Mouse (Mus musculus) urinary bladder, postnatal 36 days (tissue): ENCODE results near the gene Serpinc1.
"Not testable (repeated sequence)": the region's sequence is repeated elsewhere in the genome, so short reads cannot be mapped to it uniquely, and the experiment has no call there.

ENCODE experiments used
- DNase-seq, 2 experiments: peaks; one replicate each; pipeline ENCODE4 v3.0.0; 2022; ENCODE audit warnings: low spot score in 2 of 2, mixed read lengths in 1 of 2

The Serpinc1 gene

GRCm38 (mm10) chr1:161020051-161020450 lies 41.7 kb downstream of the Serpinc1 start:
- no peak for DNase-seq

DNA sequence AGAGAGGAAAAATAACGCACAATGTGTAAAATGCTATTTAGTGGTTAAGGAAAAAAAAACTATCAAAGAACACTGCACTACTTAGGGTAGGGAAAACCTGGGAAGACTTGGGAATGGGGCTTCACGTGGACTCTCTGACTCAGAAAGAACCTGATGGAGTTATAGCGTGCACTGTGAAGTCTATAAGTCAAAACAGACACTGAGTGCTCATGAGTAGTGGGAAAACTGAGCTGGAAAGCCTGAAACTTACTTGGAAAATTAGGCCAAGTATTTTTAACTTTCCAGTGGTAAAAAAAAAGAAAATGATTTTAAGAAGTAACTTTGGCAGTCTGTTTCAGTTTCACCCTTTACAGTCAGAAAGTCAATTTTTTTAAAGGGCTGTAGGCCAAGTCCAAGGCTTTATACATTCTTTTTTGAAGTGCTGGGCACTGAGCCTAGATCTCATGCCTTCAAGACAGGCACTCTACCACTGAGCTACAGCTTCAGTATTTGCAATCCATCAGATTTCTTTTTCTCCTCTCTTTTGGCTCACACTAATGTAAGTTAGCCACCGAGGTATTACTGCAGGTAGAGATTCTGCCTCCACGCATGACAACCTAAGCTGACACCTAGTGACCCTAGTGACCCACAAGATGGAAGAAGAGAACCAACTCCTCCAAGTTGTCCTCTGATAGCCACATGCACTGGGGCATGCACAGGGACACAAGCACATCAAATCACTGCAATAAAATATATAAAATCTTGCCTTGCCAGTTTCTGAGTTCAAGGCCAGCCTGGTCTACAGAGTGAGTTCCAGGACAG lies 47.2 kb downstream of the Serpinc1 start:
- no peak for DNase-seq

GRCm38 (mm10) chr1:161027196-161027595 lies 48.8 kb downstream of the Serpinc1 start:
- no peak for DNase-seq

- DNase-seq, result not testable (repeated sequence)
Observed at GRCm38 (mm10) chr1:161028427-161028826, 50.0 kb downstream of the Serpinc1 start.

- DNase-seq, result no peak
Observed at GRCm38 (mm10) chr1:161030058-161030457, 51.7 kb downstream of the Serpinc1 start.

DNA sequence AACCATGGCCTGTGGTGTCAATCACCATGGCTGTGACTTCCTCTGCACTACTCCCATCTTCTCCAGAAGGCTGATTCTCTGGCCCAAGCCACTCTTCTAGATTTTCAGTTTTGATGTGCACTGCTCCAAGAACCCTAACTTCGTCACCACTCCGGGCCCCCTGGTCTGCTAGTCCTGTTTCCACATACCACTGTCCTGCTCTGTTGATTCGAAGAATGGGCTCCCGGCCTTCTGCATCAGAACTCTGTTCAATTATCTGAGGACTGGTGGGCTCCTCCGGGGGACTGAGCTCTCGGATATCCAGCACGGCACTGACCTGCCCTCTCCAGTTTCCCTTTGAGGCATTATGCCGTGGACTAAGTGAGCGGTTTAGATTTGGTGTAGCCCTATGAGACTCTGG lies 53.5 kb downstream of the Serpinc1 start:
- DNase-seq, result no peak

GRCm38 (mm10) chr1:161032345-161032744 lies 54.0 kb downstream of the Serpinc1 start:
- no peak for DNase-seq

- no peak for DNase-seq
Observed at GRCm38 (mm10) chr1:161033856-161034434, 55.6 kb downstream of the Serpinc1 start.

GRCm38 (mm10) chr1:161034435-161035280 lies 56.3 kb downstream of the Serpinc1 start, which contains the start of gene Zbtb37:
Zbtb37 (minus strand) TSS chr1:161034849.
- peak; percentile 96 to 98 for DNase-seq

DNA sequence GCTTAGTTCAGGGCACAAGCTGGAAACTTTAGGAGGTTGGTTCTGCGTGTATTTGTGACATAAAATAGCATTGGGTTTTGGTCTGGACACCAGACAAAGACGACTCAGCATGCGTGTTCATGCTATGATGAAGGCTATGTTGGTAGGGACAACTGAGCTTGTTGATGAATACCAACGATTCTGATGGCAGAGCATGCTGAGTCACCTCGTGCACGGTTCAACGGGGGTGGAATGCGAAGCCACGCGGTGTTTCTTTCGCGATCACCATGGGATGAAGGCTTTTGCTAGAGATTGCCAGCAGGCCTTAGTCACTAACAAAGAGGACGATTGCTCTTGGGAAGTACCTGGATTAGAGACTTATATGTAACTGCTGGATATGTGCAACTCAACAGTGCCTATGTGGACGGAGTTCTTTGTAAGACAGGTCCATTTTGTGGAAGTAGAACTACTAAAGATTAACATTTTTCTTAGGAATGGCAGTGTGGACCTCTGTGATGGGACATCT lies 56.9 kb downstream of the Serpinc1 start:
- DNase-seq, result peak in 1 of 2 experiments; percentile 11

GRCm38 (mm10) chr1:161035786-161036404 lies 57.5 kb downstream of the Serpinc1 start:
- no peak for DNase-seq

- no peak for DNase-seq
Observed at GRCm38 (mm10) chr1:161036411-161036841, 58.0 kb downstream of the Serpinc1 start.

DNA sequence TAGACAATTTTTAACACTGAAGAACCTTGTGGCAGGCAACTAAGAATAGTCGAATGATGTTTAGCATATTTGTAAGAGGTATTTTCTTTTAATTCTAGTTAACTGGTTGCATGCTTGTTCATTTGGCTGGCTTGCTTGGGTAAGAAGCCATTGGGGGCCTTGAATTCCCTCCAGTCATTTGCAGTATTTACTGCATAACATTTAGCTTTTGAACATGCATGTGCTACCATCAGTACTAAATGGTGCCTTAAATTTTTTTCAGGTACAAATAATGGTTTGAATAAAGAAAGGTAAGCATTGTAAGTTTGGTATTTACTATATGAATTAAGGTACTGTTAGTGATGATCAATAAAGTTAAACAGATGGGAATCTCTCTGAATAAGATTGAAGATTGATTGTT lies 58.6 kb downstream of the Serpinc1 start:
- no peak for DNase-seq

- no peak for DNase-seq
Observed at GRCm38 (mm10) chr1:161037599-161037998, 59.2 kb downstream of the Serpinc1 start.

DNA sequence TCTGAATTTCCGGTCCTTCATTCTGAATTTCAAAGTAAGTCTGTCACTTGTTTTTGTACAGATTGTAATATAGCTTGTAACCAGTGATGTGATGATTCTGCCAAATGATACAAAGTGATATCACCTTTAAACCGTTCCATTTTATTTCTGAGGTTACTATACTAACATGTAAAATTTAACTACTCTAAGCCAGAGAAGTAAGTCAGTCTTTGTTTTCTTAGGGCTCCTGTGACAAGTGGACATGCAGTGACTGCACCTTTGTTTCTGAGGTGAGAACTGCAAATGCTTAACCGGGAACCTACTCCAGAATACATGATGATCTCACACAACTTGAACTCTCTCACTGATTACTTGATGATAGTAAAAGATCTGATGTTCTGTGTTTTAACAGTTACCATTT lies 59.6 kb downstream of the Serpinc1 start:
- no peak for DNase-seq

GRCm38 (mm10) chr1:161038968-161039721 lies 60.8 kb downstream of the Serpinc1 start:
- DNase-seq, result no peak

DNA sequence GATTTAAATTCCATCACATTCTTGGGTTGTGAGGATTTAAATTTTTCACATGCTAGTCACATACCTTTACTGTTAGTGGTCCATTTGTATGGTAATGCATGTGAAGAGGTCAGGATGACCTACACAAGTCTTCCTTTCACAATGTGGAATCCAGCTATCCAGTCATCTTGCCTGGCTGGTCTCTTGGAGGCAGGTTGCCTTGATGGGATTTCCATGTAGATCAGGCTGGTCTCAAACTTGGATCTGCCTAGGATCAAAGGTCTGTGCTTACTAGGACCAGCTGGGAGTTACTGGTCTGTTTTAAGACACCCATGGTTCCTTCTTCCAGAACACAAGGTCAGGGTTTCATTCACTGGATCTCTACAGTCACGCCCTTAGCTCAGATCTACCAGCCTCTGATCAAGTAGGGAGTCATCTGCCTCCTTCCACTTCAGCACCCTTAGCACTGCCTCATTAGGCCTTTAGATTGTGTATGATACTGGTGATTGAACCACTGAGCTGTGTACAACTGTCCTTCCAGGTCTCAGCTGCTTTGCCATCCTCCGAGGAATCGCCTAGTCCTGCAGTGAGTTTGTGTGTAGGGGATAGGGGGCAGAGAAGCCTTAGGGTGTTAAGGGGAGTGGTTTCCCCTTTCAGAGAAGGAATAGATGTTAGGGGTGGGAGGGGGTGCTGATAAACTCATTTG lies 61.5 kb downstream of the Serpinc1 start:
- no peak for DNase-seq

DNA sequence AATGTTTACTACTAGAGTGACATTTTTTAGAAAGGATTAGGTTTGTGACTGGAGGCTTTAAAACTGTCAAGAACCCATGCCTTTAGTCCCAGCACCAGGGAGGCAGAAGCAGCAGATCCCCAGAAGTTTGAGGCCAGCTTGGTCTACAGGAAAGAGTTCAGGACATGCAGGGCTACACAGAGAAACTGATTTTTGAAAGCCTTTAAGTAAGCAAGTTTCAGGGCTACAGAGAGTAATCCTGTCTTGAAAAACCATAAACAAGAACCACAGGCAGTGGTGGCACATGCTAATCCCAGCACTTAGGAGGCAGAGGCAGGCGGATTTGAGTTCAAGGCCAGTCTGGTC lies 62.0 kb downstream of the Serpinc1 start:
- DNase-seq, result no peak

DNA sequence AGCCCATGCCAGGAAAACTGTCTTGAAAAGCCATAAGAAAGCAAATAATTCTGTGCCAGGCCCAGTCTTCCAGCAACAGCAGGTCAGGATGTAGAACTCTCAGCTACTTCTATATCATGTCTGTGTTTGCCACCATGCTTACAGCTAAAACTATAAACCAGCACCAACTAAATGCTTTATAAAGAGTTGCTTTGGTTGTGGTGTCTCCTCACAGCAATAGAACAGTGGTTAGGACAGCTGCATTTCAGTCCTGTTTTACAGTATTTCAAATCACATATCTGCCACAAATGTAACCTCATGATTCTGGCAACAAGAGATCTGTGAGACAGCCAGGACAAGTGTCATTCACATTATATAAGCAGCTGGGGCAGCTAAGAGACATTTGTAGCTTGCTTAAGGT lies 62.5 kb downstream of the Serpinc1 start:
- no peak for DNase-seq

DNA sequence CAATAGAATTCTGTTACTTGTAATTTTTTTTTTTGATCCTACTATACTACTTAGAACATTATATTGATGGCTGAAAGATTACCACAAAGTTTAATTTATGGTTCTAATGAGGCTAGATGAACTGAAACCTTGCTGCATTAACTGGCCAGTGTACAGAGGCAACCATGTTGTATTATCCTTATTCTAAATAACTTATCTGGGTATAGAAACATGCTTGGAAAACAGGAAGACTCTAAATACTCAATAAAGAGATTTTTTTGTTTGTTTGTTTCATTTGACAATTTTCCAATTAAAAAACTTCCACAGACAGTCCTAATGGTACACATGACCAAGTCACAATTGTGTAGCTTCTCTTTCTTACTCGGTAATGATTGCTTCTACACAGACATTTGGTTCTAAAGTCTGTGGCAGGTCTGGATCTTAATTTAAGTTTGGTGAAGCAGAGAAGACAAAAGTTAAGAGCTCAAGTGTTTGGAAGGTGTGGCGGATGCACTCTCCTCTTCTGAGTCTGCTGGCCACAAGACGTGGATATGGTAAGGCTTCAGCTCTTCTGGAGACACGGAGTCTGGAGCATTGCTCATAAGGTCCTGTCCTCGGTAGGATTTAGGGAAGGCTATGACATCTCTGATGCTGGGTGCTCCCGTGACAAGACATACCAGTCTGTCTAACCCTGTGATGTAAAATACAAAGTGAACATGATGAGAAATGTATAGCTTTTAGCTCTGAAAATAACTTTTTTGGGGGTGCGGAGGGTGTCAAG lies 63.1 kb downstream of the Serpinc1 start:
- DNase-seq, result no peak
